Mouse (Mus musculus): ENCODE data around the gene Med21. TPM values are rescaled to one million over a fixed set of nuclear protein-coding genes. Genes with fewer than 3 reads are reported as not detected.

The Med21 gene
- polyA plus RNA-seq, 1 experiment from 2014 or later, result 117 TPM

- H3K4me1 ChIP-seq (ENCODE audit: insufficient read depth, low read depth, low read length), result no peaks in the 10 kb centered on the region
- no peak overlapping the region for H3K4me2 ChIP-seq (replicated peaks; ENCODE audit: low read depth, low read length)
- TF ChIP-seq CTCF (IDR thresholded peaks at IDR 0.05) (no peak), EP300 (IDR thresholded peaks at IDR 0.05) (no peak)
- H3K36me3 ChIP-seq (ENCODE audit: insufficient read depth, low read length), result peaks cover 3% of the 10 kb centered on the region; the same call in 1 of the 2 replicates
- ATAC-seq, result no peak
- no peak overlapping the region for H3K27ac ChIP-seq (ENCODE audit: low read length)
- H3K27me3 ChIP-seq (replicated peaks; ENCODE audit: insufficient read depth, low read length), result no peaks in the 10 kb centered on the region
- H3K9ac ChIP-seq (replicated peaks; ENCODE audit: low read depth), result no peak overlapping the region
- H3K9me3 ChIP-seq (ENCODE audit: low read length), result no peaks in the 10 kb centered on the region
- no peak for DNase-seq (ENCODE audit: low spot score)
- WGBS, result 36% methylated on average over 2 of the region's 2 CpGs
- no peak overlapping the region for H3K4me3 ChIP-seq (ENCODE audit: low read depth, low read length)
Observed at GRCm38 (mm10) chr6:146650013-146650412, 7.7 kb downstream of the Med21 start.

- DNase-seq (ENCODE audit: low spot score) (no peak), ATAC-seq (no peak)
- no peaks in the 10 kb centered on the region for H3K4me1 ChIP-seq (ENCODE audit: insufficient read depth, low read depth, low read length)
- H3K4me3 ChIP-seq (ENCODE audit: low read depth, low read length), result no peak overlapping the region
- H3K4me2 ChIP-seq (replicated peaks; ENCODE audit: low read depth, low read length), result no peak overlapping the region
- no peaks in the 10 kb centered on the region for H3K27me3 ChIP-seq (replicated peaks; ENCODE audit: insufficient read depth, low read length)
- no peak overlapping the region for H3K9ac ChIP-seq (replicated peaks; ENCODE audit: low read depth)
- TF ChIP-seq CTCF (IDR thresholded peaks at IDR 0.05) (no peak), EP300 (IDR thresholded peaks at IDR 0.05) (no peak)
- no peaks in the 10 kb centered on the region for H3K9me3 ChIP-seq (ENCODE audit: low read length)
- peaks cover 3% of the 10 kb centered on the region; the same call in 1 of the 2 replicates for H3K36me3 ChIP-seq (ENCODE audit: insufficient read depth, low read length)
- H3K27ac ChIP-seq (ENCODE audit: low read length), result no peak overlapping the region
Observed at GRCm38 (mm10) chr6:146651431-146651830, 9.1 kb downstream of the Med21 start.

- ATAC-seq (no peak), DNase-seq (ENCODE audit: low spot score) (no peak)
- Histone ChIP-seq H3K27me3 (replicated peaks; ENCODE audit: insufficient read depth, low read length) (no peaks in the 10 kb centered on the region), H3K27ac (ENCODE audit: low read length) (no peak overlapping the region), H3K4me2 (replicated peaks; ENCODE audit: low read depth, low read length) (no peak overlapping the region), H3K9ac (replicated peaks; ENCODE audit: low read depth) (no peak overlapping the region), H3K36me3 (ENCODE audit: insufficient read depth, low read length) (peaks cover 3% of the 10 kb centered on the region; the same call in 1 of the 2 replicates), H3K4me1 (ENCODE audit: insufficient read depth, low read depth, low read length) (no peaks in the 10 kb centered on the region), H3K9me3 (ENCODE audit: low read length) (no peaks in the 10 kb centered on the region), H3K4me3 (ENCODE audit: low read depth, low read length) (no peak overlapping the region)
- TF ChIP-seq CTCF (IDR thresholded peaks at IDR 0.05), result no peak
- no peak for TF ChIP-seq EP300 (IDR thresholded peaks at IDR 0.05)
- 40% methylated on average over 3 of the region's 3 CpGs for WGBS
Observed at GRCm38 (mm10) chr6:146653197-146653596, 10.8 kb downstream of the Med21 start.

- Histone ChIP-seq H3K4me2 (replicated peaks; ENCODE audit: low read depth, low read length) (no peak overlapping the region), H3K4me3 (ENCODE audit: low read depth, low read length) (no peak overlapping the region)
- DNase-seq (ENCODE audit: low spot score), result peak; percentile 32
Observed at GRCm38 (mm10) chr6:146660591-146660990, 18.2 kb downstream of the Med21 start.

GRCm38 (mm10) chr6:146661655-146662054 is 19.3 kb downstream of the Med21 start:
- 59% methylated on average over 5 of the region's 5 CpGs for WGBS

More at GRCm38 (mm10) chr6:146660591-146660990, 18.2 kb downstream of the Med21 start:
- Histone ChIP-seq H3K27ac (ENCODE audit: low read length) (no peak overlapping the region), H3K27me3 (replicated peaks; ENCODE audit: insufficient read depth, low read length) (no peaks in the 10 kb centered on the region), H3K9me3 (ENCODE audit: low read length) (no peaks in the 10 kb centered on the region), H3K36me3 (ENCODE audit: insufficient read depth, low read length) (no peaks in the 10 kb centered on the region), H3K4me1 (ENCODE audit: insufficient read depth, low read depth, low read length) (no peaks in the 10 kb centered on the region), H3K9ac (replicated peaks; ENCODE audit: low read depth) (no peak overlapping the region)
- peak; percentile 68 for TF ChIP-seq CTCF (IDR thresholded peaks at IDR 0.05)
- no peak for TF ChIP-seq EP300 (IDR thresholded peaks at IDR 0.05)
- peak; percentile 38 for ATAC-seq
- 53% methylated on average over 2 of the region's 2 CpGs for WGBS

GRCm38 (mm10) chr6:146662679-146663078 is 20.3 kb downstream of the Med21 start:
- DNase-seq (ENCODE audit: low spot score) (peak; percentile 65), ATAC-seq (0 out of 2 replicates have a peak, but pooled peaks have one; percentile 37)
- Histone ChIP-seq H3K36me3 (ENCODE audit: insufficient read depth, low read length) (no peaks in the 10 kb centered on the region), H3K4me1 (ENCODE audit: insufficient read depth, low read depth, low read length) (no peaks in the 10 kb centered on the region), H3K27me3 (replicated peaks; ENCODE audit: insufficient read depth, low read length) (no peaks in the 10 kb centered on the region), H3K9me3 (ENCODE audit: low read length) (no peaks in the 10 kb centered on the region), H3K4me3 (ENCODE audit: low read depth, low read length) (no peak overlapping the region), H3K4me2 (replicated peaks; ENCODE audit: low read depth, low read length) (no peak overlapping the region), H3K9ac (replicated peaks; ENCODE audit: low read depth) (no peak overlapping the region), H3K27ac (ENCODE audit: low read length) (no peak overlapping the region)
- WGBS, result 24% methylated on average over 5 of the region's 5 CpGs
- TF ChIP-seq EP300 (IDR thresholded peaks at IDR 0.05), result no peak
- peak; percentile 90 for TF ChIP-seq CTCF (IDR thresholded peaks at IDR 0.05)

More at GRCm38 (mm10) chr6:146661655-146662054, 19.3 kb downstream of the Med21 start:
- H3K4me3 ChIP-seq (ENCODE audit: low read depth, low read length), result no peak overlapping the region
- H3K27ac ChIP-seq (ENCODE audit: low read length), result no peak overlapping the region
- H3K4me2 ChIP-seq (replicated peaks; ENCODE audit: low read depth, low read length), result no peak overlapping the region
- DNase-seq (ENCODE audit: low spot score), result no peak
- H3K4me1 ChIP-seq (ENCODE audit: insufficient read depth, low read depth, low read length), result no peaks in the 10 kb centered on the region
- H3K9ac ChIP-seq (replicated peaks; ENCODE audit: low read depth), result no peak overlapping the region
- no peaks in the 10 kb centered on the region for H3K27me3 ChIP-seq (replicated peaks; ENCODE audit: insufficient read depth, low read length)
- H3K9me3 ChIP-seq (ENCODE audit: low read length), result no peaks in the 10 kb centered on the region
- no peaks in the 10 kb centered on the region for H3K36me3 ChIP-seq (ENCODE audit: insufficient read depth, low read length)
- ATAC-seq, result no peak
- TF ChIP-seq CTCF (IDR thresholded peaks at IDR 0.05) (no peak), EP300 (IDR thresholded peaks at IDR 0.05) (no peak)

- Histone ChIP-seq H3K4me2 (replicated peaks; ENCODE audit: low read depth, low read length) (no peak overlapping the region), H3K4me3 (ENCODE audit: low read depth, low read length) (no peak overlapping the region), H3K9ac (replicated peaks; ENCODE audit: low read depth) (no peak overlapping the region), H3K36me3 (ENCODE audit: insufficient read depth, low read length) (no peaks in the 10 kb centered on the region), H3K4me1 (ENCODE audit: insufficient read depth, low read depth, low read length) (no peaks in the 10 kb centered on the region), H3K9me3 (ENCODE audit: low read length) (no peaks in the 10 kb centered on the region), H3K27ac (ENCODE audit: low read length) (no peak overlapping the region), H3K27me3 (replicated peaks; ENCODE audit: insufficient read depth, low read length) (no peaks in the 10 kb centered on the region)
- TF ChIP-seq EP300 (IDR thresholded peaks at IDR 0.05) (no peak), CTCF (IDR thresholded peaks at IDR 0.05) (no peak)
- ATAC-seq (no peak), DNase-seq (ENCODE audit: low spot score) (no peak)
- 59% methylated on average over 5 of the region's 5 CpGs for WGBS
Observed at GRCm38 (mm10) chr6:146664116-146664515, 21.8 kb downstream of the Med21 start.

Measured in lung, postnatal 0 days (tissue).